Mouse (Mus musculus) gastrocnemius, postnatal 25 days (tissue): ENCODE data around the gene Plac1. TPM values are rescaled to one million over a fixed set of nuclear protein-coding genes. Genes with fewer than 3 reads are reported as not detected.
"Not testable (repeated sequence)": the region's sequence is repeated elsewhere in the genome, so short reads cannot be mapped to it uniquely, and the experiment has no call there.

Experiments used
- DNase-seq: peaks from one replicate; pipeline ENCODE4 v3.0.0; 2022
- microRNA-seq, 2 experiments: library from miRNA; unstranded; fragments of <30 nt; microRNA quantifications; one replicate each; pipeline ENCODE4 v1.2.0; 2021; ENCODE audit warnings: borderline replicate concordance in 2 of 2
- total RNA-seq, 2 experiments: library from RNA; stranded (reverse); gene quantifications; 1 replicate in 1 of 2; 2 replicates in 1 of 2; pipeline ENCODE4 v1.2.3; 2021

Plac1 gene
- total RNA-seq, 2 experiments from 2014 or later = not detected

DNA sequence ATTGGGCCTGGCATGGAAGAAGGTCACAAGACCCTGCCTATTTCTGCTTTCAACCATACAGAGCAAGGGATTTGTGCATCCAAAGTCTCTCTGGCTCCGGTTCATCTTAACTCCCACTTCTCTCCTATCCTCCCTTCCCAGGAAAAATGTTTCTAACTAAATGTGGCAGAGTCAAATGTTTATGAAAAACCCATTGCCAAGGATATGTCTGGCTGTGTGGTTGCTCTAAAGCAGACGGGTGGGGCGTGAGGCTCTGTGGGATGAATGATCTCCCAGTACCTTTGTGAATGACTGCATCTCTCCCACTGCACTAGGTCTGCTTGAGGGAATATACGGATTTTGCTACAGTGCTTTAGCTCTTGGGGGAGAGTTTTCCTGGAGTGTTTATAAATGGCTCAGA is 193.9 kb downstream of the Plac1 start:
- DNase-seq = no peak

DNA sequence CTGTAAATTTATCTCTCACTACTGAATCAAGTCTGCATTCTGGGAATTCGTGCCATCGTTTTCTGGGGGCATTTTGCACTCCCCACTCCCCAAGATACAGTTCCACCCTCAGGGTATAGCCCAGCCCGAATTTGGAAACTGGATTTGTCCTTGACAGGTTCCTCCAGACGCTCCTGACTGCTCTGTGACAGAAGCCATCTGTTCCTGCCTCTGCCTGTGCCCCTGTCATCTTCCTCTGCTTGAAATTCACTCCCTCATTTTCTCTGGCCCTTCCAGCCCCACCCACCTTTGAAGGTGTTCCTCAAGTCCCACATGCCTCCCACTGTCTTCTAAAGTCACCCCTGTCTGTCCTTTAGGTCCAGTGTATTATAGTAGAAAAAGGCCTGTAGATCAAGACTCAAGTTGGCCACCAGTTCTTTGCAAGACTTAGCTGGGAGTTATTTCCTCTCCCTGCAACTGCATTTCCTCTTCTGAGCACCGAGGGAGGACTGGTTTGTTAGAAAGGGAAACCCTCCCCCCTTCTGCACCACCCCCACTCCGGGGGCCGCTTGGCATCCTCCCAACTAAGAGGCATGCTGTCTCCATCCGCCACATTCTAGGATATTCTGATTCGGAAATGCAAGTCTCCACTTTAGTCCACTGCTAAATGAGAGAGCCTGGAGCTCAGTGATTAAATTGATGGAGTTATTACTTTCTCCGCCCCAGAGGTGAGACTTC is 194.6 kb downstream of the Plac1 start:
- DNase-seq = no peak

GRCm38 (mm10) chrX:53041006-53041405 is 198.9 kb downstream of the Plac1 start:
- no peak for DNase-seq

- DNase-seq = no peak
Measured at GRCm38 (mm10) chrX:53040138-53040537, 199.8 kb downstream of the Plac1 start.

GRCm38 (mm10) chrX:53039651-53040050 is 200.3 kb downstream of the Plac1 start:
- no peak for DNase-seq

DNA sequence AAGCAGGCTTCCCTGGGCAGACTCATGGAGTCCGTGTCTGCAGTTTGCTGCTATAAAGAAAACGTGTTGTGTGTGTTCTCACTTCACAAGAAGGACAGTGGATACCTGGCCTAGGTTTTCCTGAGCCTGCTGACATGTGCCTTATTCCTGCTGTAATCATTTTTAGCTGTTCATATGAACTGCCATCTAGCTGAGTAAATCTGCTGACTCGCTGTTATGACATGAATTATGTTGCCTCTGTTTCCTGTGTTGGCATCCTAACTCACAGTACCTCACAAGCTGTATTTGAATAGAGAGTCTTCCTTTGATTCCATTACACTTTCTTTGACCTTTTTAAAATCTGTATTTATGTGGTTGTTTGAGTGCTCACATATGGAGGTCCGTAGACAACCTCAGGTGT is 201.7 kb downstream of the Plac1 start:
- no peak for DNase-seq

DNA sequence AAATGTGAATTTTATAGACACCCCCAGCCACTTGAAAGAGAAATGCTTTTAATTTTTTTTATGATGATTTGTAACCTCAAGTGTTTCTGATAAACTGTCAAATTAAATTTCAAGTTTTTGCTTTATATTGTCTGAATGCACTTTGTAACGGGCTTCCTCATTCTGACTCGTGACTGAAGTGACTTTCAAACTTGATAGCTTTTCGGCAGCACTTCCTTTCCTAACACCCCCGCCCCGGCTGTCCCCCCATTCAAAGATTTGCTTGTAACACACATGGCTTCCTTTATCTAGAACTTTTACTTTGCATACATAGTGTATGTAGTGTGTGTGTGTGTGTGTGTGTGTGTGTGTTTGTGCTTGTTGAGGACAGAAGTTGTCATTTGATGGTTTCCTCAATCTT is 210.4 kb downstream of the Plac1 start:
- no peak for DNase-seq

- DNase-seq = no peak
Measured at GRCm38 (mm10) chrX:53025471-53026223, 214.3 kb downstream of the Plac1 start.

DNA sequence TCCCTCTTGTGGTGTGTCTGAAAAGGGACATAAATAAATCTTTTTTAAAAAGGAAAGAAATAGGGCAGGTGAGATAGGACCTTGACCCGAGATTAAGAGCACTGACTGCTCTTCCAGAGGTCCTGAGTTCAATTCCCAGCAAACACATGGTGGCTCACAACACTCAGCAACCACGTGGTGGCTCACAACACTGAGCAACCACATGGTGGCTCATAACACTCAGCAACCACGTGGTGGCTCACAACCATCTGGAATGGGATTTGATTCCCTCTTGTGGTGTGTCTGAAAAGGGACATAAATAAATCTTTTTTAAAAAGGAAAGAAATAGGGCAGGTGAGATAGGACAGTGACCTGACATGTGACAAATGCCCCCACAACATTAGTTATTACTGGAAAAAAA is 215.6 kb downstream of the Plac1 start:
- not testable (repeated sequence) for DNase-seq

- no peak for DNase-seq
Measured at GRCm38 (mm10) chrX:53023021-53023420, 216.9 kb downstream of the Plac1 start.

Small RNAs within 50 kb of the gene (microRNA-seq; reads per million reads assigned to microRNA genes)
- gene Mir322 (20,184 to 21,338 reads per million in 2 experiments), gene Mir351 (1,330 to 1,827 reads per million in 2 experiments), gene Mir450-1 (24.3 to 26.7 reads per million in 2 experiments), gene Mir450-2 (11.1 to 18.3 reads per million in 2 experiments), gene Mir450b (194 to 247 reads per million in 2 experiments), gene Mir503 (108 to 168 reads per million in 2 experiments), gene Mir542 (544 to 942 reads per million in 2 experiments)

Other genes starting within 250 kb of the Plac1 start
- gene Fam122b, start 29.7 kb upstream of the Plac1 start, total RNA-seq = 1 to 10 TPM; 1.4 to 2.5 TPM
- not detected for gene Fam122c, start 33.3 kb upstream of the Plac1 start, total RNA-seq
- gene Mospd1, start 130.4 kb upstream of the Plac1 start, total RNA-seq = 10 to 100 TPM; 41.3 to 49.9 TPM
- not detected for gene Etd, start 194.8 kb upstream of the Plac1 start, total RNA-seq